Mouse (Mus musculus) limb, embryonic 13.5 days (tissue): ENCODE data around the gene Crat. TPM values are rescaled to one million over a fixed set of nuclear protein-coding genes. Genes with fewer than 3 reads are reported as not detected.
A peak's percentile ranks its signal among the peaks of the same experiment; 100 is the strongest.

ENCODE experiments used
- ATAC-seq: fragments of 200-750 bp; cut with Nextera tagmentation; 2 replicates; pipeline ENCODE4 v1.8.0; 2017; ENCODE audit warnings: low read depth, moderate number of reproducible peaks, moderate TSS enrichment; ENCODE audit not compliant: low FRiP score
- H3K27ac ChIP-seq: fragments of 300-500 bp; sonication (generic); 2 replicates; pipeline ENCODE4 v1.5.1; 2015; ENCODE audit warnings: inconsistent platforms, mild to moderate bottlenecking, moderate library complexity
- H3K27me3 ChIP-seq: fragments of 300-500 bp; sonication (generic); 2 replicates; pipeline ENCODE4 v1.6.1; 2015; ENCODE audit warnings: mild to moderate bottlenecking, inconsistent platforms
- H3K36me3 ChIP-seq: fragments of 300-500 bp; sonication (generic); 2 replicates; pipeline ENCODE4 v1.6.1; 2015; ENCODE audit warnings: inconsistent platforms, mild to moderate bottlenecking, moderate library complexity
- H3K4me1 ChIP-seq: fragments of 300-500 bp; sonication (generic); 2 replicates; pipeline ENCODE4 v1.6.1; 2015; ENCODE audit warnings: inconsistent platforms
- H3K4me2 ChIP-seq: fragments of 300-500 bp; sonication (generic); replicated peaks from 2 replicates; pipeline ENCODE4 v1.6.1; 2015; ENCODE audit warnings: inconsistent platforms, mild to moderate bottlenecking, moderate library complexity
- H3K4me3 ChIP-seq: fragments of 300-500 bp; sonication (generic); 2 replicates; pipeline ENCODE4 v1.5.1; 2015; ENCODE audit warnings: moderate library complexity, mild to moderate bottlenecking, inconsistent platforms
- H3K9ac ChIP-seq: fragments of 300-500 bp; sonication (generic); 2 replicates; pipeline ENCODE4 v1.6.1; 2015; ENCODE audit warnings: mild to moderate bottlenecking, inconsistent platforms
- H3K9me3 ChIP-seq: fragments of 300-500 bp; sonication (generic); 2 replicates; pipeline ENCODE4 v1.6.1; 2016; ENCODE audit warnings: inconsistent platforms
- WGBS: fragments of 180-500 bp; shearing (Covaris S2); methylation state at CpG from one replicate; pipeline ENCODE4 v1.1.7; 2015; 5-methylcytosine and 5-hydroxymethylcytosine counted together
- polyA plus RNA-seq: library from polyadenylated mRNA; unstranded; fragments of >200 nt; fragmentation: Nextera tagmentation; extraction: Ambion mirVana; gene quantifications from 2 replicates; pipeline ENCODE4 v1.2.1, GENCODE M21; 2015

Gene Crat
- polyA plus RNA-seq, 1 experiment from 2014 or later, result 31.1 TPM

- Histone ChIP-seq H3K4me1 (no peaks in the 10 kb centered on the region), H3K36me3 (peaks cover 88% of the 10 kb centered on the region), H3K9me3 (no peaks in the 10 kb centered on the region), H3K27me3 (no peaks in the 10 kb centered on the region), H3K9ac (no peak overlapping the region), H3K27ac (no peak overlapping the region; the same call in 1 of the 2 replicates), H3K4me2 (no peak overlapping the region), H3K4me3 (no peak overlapping the region)
- no peak for ATAC-seq
- 68% methylated on average over 20 of the region's 20 CpGs for WGBS
These were observed 16.1 kb downstream of the Crat start for GRCm38 (mm10) chr2:30399191-30400171.

- peaks cover 80% of the 10 kb centered on the region for H3K36me3 ChIP-seq
These were observed 17.6 kb downstream of the Crat start for GRCm38 (mm10) chr2:30397986-30398512.

GRCm38 (mm10) chr2:30396246-30396645 lies 19.4 kb downstream of the Crat start:
- Histone ChIP-seq H3K4me1 (peaks cover 16% of the 10 kb centered on the region), H3K9me3 (no peaks in the 10 kb centered on the region), H3K27me3 (no peaks in the 10 kb centered on the region), H3K9ac (no peak overlapping the region), H3K4me3 (no peak overlapping the region), H3K4me2 (no peak overlapping the region), H3K27ac (no peak overlapping the region; the same call in 1 of the 2 replicates), H3K36me3 (peaks cover 61% of the 10 kb centered on the region)
- ATAC-seq, result no peak
- 90% methylated on average over 7 of the region's 7 CpGs for WGBS

More at GRCm38 (mm10) chr2:30397986-30398512, 17.6 kb downstream of the Crat start:
- Histone ChIP-seq H3K4me1 (peaks cover 9% of the 10 kb centered on the region), H3K4me3 (no peak overlapping the region), H3K9me3 (no peaks in the 10 kb centered on the region), H3K27ac (no peak overlapping the region), H3K4me2 (no peak overlapping the region), H3K9ac (no peak overlapping the region), H3K27me3 (no peaks in the 10 kb centered on the region)
- no peak for ATAC-seq
- WGBS, result 86% methylated on average over 10 of the region's 10 CpGs

GRCm38 (mm10) chr2:30395757-30396156 lies 19.9 kb downstream of the Crat start:
- H3K4me2 ChIP-seq, result no peak overlapping the region
- ATAC-seq, result no peak
- no peaks in the 10 kb centered on the region for H3K27me3 ChIP-seq
- no peak overlapping the region for H3K4me3 ChIP-seq
- peaks cover 57% of the 10 kb centered on the region for H3K36me3 ChIP-seq
- H3K9me3 ChIP-seq, result no peaks in the 10 kb centered on the region
- H3K27ac ChIP-seq, result no peak overlapping the region
- 91% methylated on average over 7 of the region's 7 CpGs for WGBS
- peaks cover 16% of the 10 kb centered on the region for H3K4me1 ChIP-seq
- no peak overlapping the region for H3K9ac ChIP-seq

GRCm38 (mm10) chr2:30393370-30393656 lies 22.3 kb downstream of the Crat start:
- Histone ChIP-seq H3K4me2 (peak overlapping the region; percentile 85), H3K4me1 (peaks cover 16% of the 10 kb centered on the region), H3K4me3 (peak overlapping the region; percentile 82), H3K27ac (no peak overlapping the region), H3K9ac (peak overlapping the region; percentile 81), H3K9me3 (no peaks in the 10 kb centered on the region), H3K36me3 (peaks cover 37% of the 10 kb centered on the region), H3K27me3 (no peaks in the 10 kb centered on the region)
- no peak for ATAC-seq
- 77% methylated on average over 1 of the region's 1 CpGs for WGBS

- Histone ChIP-seq H3K36me3 (peaks cover 31% of the 10 kb centered on the region), H3K27ac (peak overlapping the region; percentile 56), H3K4me1 (peaks cover 16% of the 10 kb centered on the region), H3K9ac (peak overlapping the region; percentile 81), H3K4me2 (peak overlapping the region; percentile 85), H3K9me3 (no peaks in the 10 kb centered on the region), H3K27me3 (no peaks in the 10 kb centered on the region), H3K4me3 (peak overlapping the region; percentile 82)
- under 1% methylated on average over 54 of the region's 54 CpGs for WGBS
- ATAC-seq, result peak; percentile 84
These were observed 22.8 kb downstream of the Crat start for GRCm38 (mm10) chr2:30392577-30393369.

GRCm38 (mm10) chr2:30392114-30392576 lies 23.5 kb downstream of the Crat start, which contains the start of gene Dolpp1:
Gene Dolpp1 (plus strand): TSS chr2:30392254.
- WGBS, result under 1% methylated on average over 40 of the region's 40 CpGs
- Histone ChIP-seq H3K27me3 (no peaks in the 10 kb centered on the region), H3K9me3 (no peaks in the 10 kb centered on the region), H3K4me1 (peaks cover 16% of the 10 kb centered on the region), H3K4me3 (peak within 1 kb of the TSS; percentile 82), H3K9ac (peak within 1 kb of the TSS; percentile 81), H3K4me2 (peak within 1 kb of the TSS; percentile 85), H3K36me3 (peaks cover 25% of the 10 kb centered on the region), H3K27ac (peak within 1 kb of the TSS; percentile 56)
- ATAC-seq, result peak; percentile 99

GRCm38 (mm10) chr2:30389000-30389399 lies 26.6 kb downstream of the Crat start:
- Histone ChIP-seq H3K27ac (no peak overlapping the region), H3K4me1 (peaks cover 16% of the 10 kb centered on the region), H3K4me2 (no peak overlapping the region), H3K36me3 (peaks cover 21% of the 10 kb centered on the region), H3K9ac (no peak overlapping the region), H3K9me3 (no peaks in the 10 kb centered on the region), H3K4me3 (no peak overlapping the region), H3K27me3 (no peaks in the 10 kb centered on the region)
- ATAC-seq, result no peak
- 85% methylated on average over 2 of the region's 2 CpGs for whole genome bisulfite sequencing

GRCm38 (mm10) chr2:30386913-30387312 lies 28.7 kb downstream of the Crat start:
- no peak overlapping the region for H3K4me3 ChIP-seq

GRCm38 (mm10) chr2:30385591-30385990 lies 30.0 kb downstream of the Crat start:
- H3K27me3 ChIP-seq, result no peaks in the 10 kb centered on the region
- no peak overlapping the region for H3K9ac ChIP-seq
- H3K4me1 ChIP-seq, result no peaks in the 10 kb centered on the region
- no peak overlapping the region for H3K4me2 ChIP-seq
- H3K36me3 ChIP-seq, result peaks cover 52% of the 10 kb centered on the region
- 81% methylated on average over 4 of the region's 4 CpGs for WGBS
- no peak overlapping the region for H3K27ac ChIP-seq
- no peak for ATAC-seq
- no peak overlapping the region for H3K4me3 ChIP-seq
- H3K9me3 ChIP-seq, result no peaks in the 10 kb centered on the region

More at GRCm38 (mm10) chr2:30386913-30387312, 28.7 kb downstream of the Crat start:
- Histone ChIP-seq H3K27me3 (no peaks in the 10 kb centered on the region), H3K9ac (no peak overlapping the region), H3K9me3 (no peaks in the 10 kb centered on the region), H3K4me1 (peaks cover 5% of the 10 kb centered on the region; the same call in 1 of the 2 replicates), H3K4me2 (no peak overlapping the region), H3K27ac (no peak overlapping the region), H3K36me3 (peaks cover 39% of the 10 kb centered on the region)
- no peak for ATAC-seq
- WGBS, result 80% methylated on average over 9 of the region's 9 CpGs

- WGBS, result 78% methylated on average over 5 of the region's 5 CpGs
- Histone ChIP-seq H3K27me3 (no peaks in the 10 kb centered on the region), H3K36me3 (peaks cover 58% of the 10 kb centered on the region), H3K4me3 (no peak overlapping the region), H3K9ac (no peak overlapping the region), H3K4me2 (no peak overlapping the region), H3K27ac (no peak overlapping the region), H3K9me3 (no peaks in the 10 kb centered on the region), H3K4me1 (no peaks in the 10 kb centered on the region)
- ATAC-seq, result no peak
These were observed 30.8 kb downstream of the Crat start for GRCm38 (mm10) chr2:30384814-30385213.

- WGBS, result 92% methylated on average over 4 of the region's 4 CpGs
- ATAC-seq, result no peak
- H3K27me3 ChIP-seq, result no peaks in the 10 kb centered on the region
These were observed 34.3 kb downstream of the Crat start for GRCm38 (mm10) chr2:30381377-30381725.

More at GRCm38 (mm10) chr2:30381377-30381725, 34.3 kb downstream of the Crat start:
- Histone ChIP-seq H3K9me3 (no peaks in the 10 kb centered on the region), H3K9ac (no peak overlapping the region), H3K4me1 (no peaks in the 10 kb centered on the region), H3K36me3 (peaks cover 93% of the 10 kb centered on the region), H3K27ac (no peak overlapping the region), H3K4me3 (no peak overlapping the region), H3K4me2 (no peak overlapping the region)
